ENCODE assay signal across 18 mouse cellular contexts in the genomic region with DNA sequence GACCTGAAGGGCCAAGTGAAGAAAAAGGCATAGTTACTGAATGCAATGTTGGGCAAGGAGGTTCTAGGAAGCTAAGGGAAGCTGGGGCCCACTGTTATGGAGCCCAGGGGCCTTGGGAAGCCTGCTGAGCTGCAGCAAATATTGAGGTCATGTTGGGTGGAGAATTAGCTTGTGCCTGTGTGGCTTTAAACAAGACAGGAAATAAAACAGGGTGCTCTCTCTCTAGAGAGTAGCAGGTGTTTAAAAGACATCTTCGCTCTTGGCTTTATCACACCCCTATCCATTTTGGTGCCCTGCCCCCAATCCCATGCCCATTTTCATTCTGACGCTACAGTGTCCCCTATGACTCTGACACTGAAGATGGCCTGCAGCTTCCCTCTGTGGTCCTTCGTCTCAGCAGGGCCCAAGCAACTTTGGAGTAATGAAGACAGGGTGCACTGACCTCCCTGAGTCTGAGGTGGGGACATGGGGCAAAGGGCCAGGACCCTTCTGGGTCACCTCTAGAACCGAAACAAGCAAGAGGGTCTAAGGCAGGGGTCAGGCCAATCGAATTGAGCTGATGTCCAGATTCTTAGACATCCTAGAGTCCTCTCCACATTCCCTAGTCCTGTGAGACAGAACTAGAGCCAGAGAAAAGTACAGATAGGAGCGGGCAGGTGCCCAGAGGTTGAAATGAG. TPM values are rescaled to one million over a fixed set of nuclear protein-coding genes. Genes with fewer than 3 reads are reported as not detected.
DNase-seq lines count a peak whose midpoint lies in the region; ATAC-seq and TF ChIP-seq lines count a peak whose summit lies in the region.
"Had no signal": no experiment of that assay in that cellular context is flagged by ENCODE, and none has a peak within 500 bp of the region (broad histone marks: within the 10 kb centered on the region; RNA-seq: fewer than 3 reads in every experiment).

No protein-coding gene starts in this region.

- H3K27me3 ChIP-seq in liver, embryonic 15.5 days, result no peaks in the 10 kb centered on the region
- no peaks in the 10 kb centered on the region for H3K27me3 ChIP-seq in small intestine, adult 2 months (ENCODE audit: control insufficient read depth, insufficient read depth, low read length)
- H3K27me3 ChIP-seq: heart, embryonic 12.5 days; hindbrain, embryonic 15.5 days had no signal

- peak overlapping the region; percentile 97 for H3K27ac ChIP-seq in gastrocnemius, adult 2 months
- H3K27ac ChIP-seq in liver, embryonic 15.5 days (replicated peaks), result 0 out of 2 replicates have a peak overlapping the region, but pooled peaks have one; percentile 91
- peak overlapping the region; percentile 36; the same call in 1 of the 2 replicates for H3K27ac ChIP-seq in small intestine, adult 2 months (ENCODE audit: insufficient read depth, low read depth, low read length)
- H3K27ac ChIP-seq: left cerebral cortex, adult 2 months; midbrain, embryonic 13.5 days had no signal

- H3K4me1 ChIP-seq in liver, embryonic 15.5 days (replicated peaks), result peaks cover 58% of the 10 kb centered on the region
- H3K4me1 ChIP-seq in small intestine, adult 2 months (ENCODE audit: control insufficient read depth, insufficient read depth, insufficient read length, low read length), result peaks cover 26% of the 10 kb centered on the region; the same call in 1 of the 2 replicates

- no peaks in the 10 kb centered on the region for H3K9me3 ChIP-seq in liver, embryonic 15.5 days (replicated peaks)
- H3K9me3 ChIP-seq: heart, embryonic 12.5 days; hindbrain, embryonic 15.5 days; midbrain, embryonic 13.5 days had no signal

- H3K9ac ChIP-seq in liver, embryonic 15.5 days, result no peak overlapping the region
- H3K9ac ChIP-seq: forebrain, postnatal 0 days; heart, embryonic 12.5 days; hindbrain, embryonic 15.5 days; lung, embryonic 14.5 days; midbrain, embryonic 13.5 days had no signal

- H3K36me3 ChIP-seq in liver, embryonic 15.5 days (replicated peaks), result peaks cover 7% of the 10 kb centered on the region; the same call in 1 of the 2 replicates
- H3K36me3 ChIP-seq in small intestine, adult 2 months (ENCODE audit: control insufficient read depth, insufficient read depth, low read length), result no peaks in the 10 kb centered on the region
- H3K36me3 ChIP-seq: hindbrain, embryonic 15.5 days; midbrain, embryonic 13.5 days had no signal

- no peak for TF ChIP-seq POLR2A in small intestine, adult 2 months (IDR thresholded peaks at IDR 0.05; ENCODE audit: low read depth, low read length)

- DNase-seq in gastrocnemius, adult 2 months, result peak; percentile 24
- DNase-seq in gastrocnemius, postnatal 36 days, result no peak
- no peak for DNase-seq in liver
- peak; percentile 52 for DNase-seq in thymus, postnatal 4 days
- DNase-seq in embryo, embryonic 11 days, result no peak
- DNase-seq: adrenal gland, postnatal 10 days; B cell, adult 2 months; forebrain, postnatal 0 days; kidney, adult 2 months; layer of hippocampus, adult 9-11 months; lung, embryonic 14.5 days had no signal

- intact Hi-C loops in gastrocnemius, adult 2 months (cut with DNase I), result no loop called here
- intact Hi-C loops in gastrocnemius, postnatal 36 days (cut with DNase I), result no loop called here

- H3K4me2 ChIP-seq in liver, embryonic 15.5 days, result no peak overlapping the region

- TF ChIP-seq CTCF in gastrocnemius, adult 2 months (IDR thresholded peaks at IDR 0.05), result no peak
- TF ChIP-seq CTCF in small intestine, adult 2 months (IDR thresholded peaks at IDR 0.05; ENCODE audit: extremely low read depth, insufficient read length, insufficient replicate concordance, low read depth, low read length), result no peak

- no peak overlapping the region for H3K4me3 ChIP-seq in gastrocnemius, adult 2 months
- no peak overlapping the region for H3K4me3 ChIP-seq in liver, embryonic 15.5 days (replicated peaks)
- H3K4me3 ChIP-seq in small intestine, adult 2 months (ENCODE audit: low read depth, low read length), result no peak overlapping the region
- H3K4me3 ChIP-seq: hindbrain, embryonic 15.5 days; left cerebral cortex, adult 2 months; midbrain, embryonic 13.5 days had no signal

- 64% methylated on average over 6 of the region's 6 CpGs for whole genome bisulfite sequencing in liver, embryonic 15.5 days (ENCODE audit: insufficient replicate concordance)
- WGBS in small intestine, adult 2 months, result 89% methylated on average over 6 of the region's 6 CpGs

- no peak for ATAC-seq in liver, embryonic 15.5 days (ENCODE audit: insufficient read depth)
- ATAC-seq: forebrain, postnatal 0 days had no signal

RNA-seq across cellular contexts. Expression of a gene that starts 1.4 kb away (rescaled TPM):
- 100 to 1,000 TPM in 1 of 2 experiments, 10 to 100 TPM in 1; 41.6 to 104 TPM for total RNA-seq in gastrocnemius, adult 2 months (2021)
- 10 to 100 TPM; 51.9 to 54.1 TPM for total RNA-seq in gastrocnemius, postnatal 36 days (2021)
- 16.9 and 21.5 TPM in 2 replicates for polyA plus RNA-seq in liver, embryonic 15.5 days (2015; fragmentation: Nextera tagmentation; extraction: Ambion mirVana)
- polyA plus RNA-seq in small intestine, adult 2 months (2012; rRNA removed), result 17.7 and 22.0 TPM in 2 replicates

RNA-seq across cellular contexts. Expression of a gene that starts 55.3 kb away (rescaled TPM):
- 10 to 100 TPM in 1 of 2 experiments, 1 to 10 TPM in 1; 5.5 to 16.1 TPM for total RNA-seq in gastrocnemius, adult 2 months (2021)
- 1 to 10 TPM; 5.7 to 8.7 TPM for total RNA-seq in gastrocnemius, postnatal 36 days (2021)
- polyA plus RNA-seq in liver, embryonic 15.5 days (2015; fragmentation: Nextera tagmentation; extraction: Ambion mirVana), result 0.61 and 0.77 TPM in 2 replicates
- polyA plus RNA-seq in small intestine, adult 2 months (2012; rRNA removed), result 17.4 and 27.3 TPM in 2 replicates
- total RNA-seq: monocyte, adult 5-6 weeks had no signal

Comparison
In these comparisons a context has a peak if more than half of its experiments do, and no peak if none do; other contexts are left out.
1. DNase-seq: peak in gastrocnemius, adult 2 months (single experiment) and thymus, postnatal 4 days (single experiment); none in gastrocnemius, postnatal 36 days (0 of 2), liver (single experiment) and embryo, embryonic 11 days (single experiment).
2. H3K27ac ChIP-seq: peak in every context shown above with its lines; median percentile 97 in gastrocnemius, adult 2 months; 91 in liver, embryonic 15.5 days; 36 in small intestine, adult 2 months.